Mouse (Mus musculus) liver, embryonic 14.5 days (tissue): ENCODE data around the gene Sigirr.

ENCODE experiments used
- CTCF ChIP-seq: IDR thresholded peaks from 2 replicates; pipeline ENCODE4 v1.5.1; 2016; ENCODE audit warnings: antibody characterized with exemption, low read depth, control low read depth
- EP300 ChIP-seq: IDR thresholded peaks from 2 replicates; pipeline ENCODE4 v1.6.1; 2016; ENCODE audit warnings: antibody characterized with exemption, low read depth

- no peak for TF ChIP-seq CTCF
- no peak for TF ChIP-seq EP300
Observed at GRCm38 (mm10) chr7:141079481-141080449, 20.6 kb downstream of the Sigirr start.
